Mouse (Mus musculus) liver, adult 2 months (tissue): Measurements from ENCODE around the gene Gng7.

Experiments used
- CTCF ChIP-seq: fragments of 200-500 bp; IDR thresholded peaks from 2 replicates; pipeline ENCODE4 v1.5.1; 2011; ENCODE audit warnings: low read depth, low read length, control low read depth
- POLR2A ChIP-seq: fragments of 200-500 bp; IDR thresholded peaks from 2 replicates; pipeline ENCODE4 v1.6.1; 2011; ENCODE audit warnings: low read length, control low read depth; ENCODE audit not compliant: insufficient read depth; ENCODE audit errors: extremely low read depth

DNA sequence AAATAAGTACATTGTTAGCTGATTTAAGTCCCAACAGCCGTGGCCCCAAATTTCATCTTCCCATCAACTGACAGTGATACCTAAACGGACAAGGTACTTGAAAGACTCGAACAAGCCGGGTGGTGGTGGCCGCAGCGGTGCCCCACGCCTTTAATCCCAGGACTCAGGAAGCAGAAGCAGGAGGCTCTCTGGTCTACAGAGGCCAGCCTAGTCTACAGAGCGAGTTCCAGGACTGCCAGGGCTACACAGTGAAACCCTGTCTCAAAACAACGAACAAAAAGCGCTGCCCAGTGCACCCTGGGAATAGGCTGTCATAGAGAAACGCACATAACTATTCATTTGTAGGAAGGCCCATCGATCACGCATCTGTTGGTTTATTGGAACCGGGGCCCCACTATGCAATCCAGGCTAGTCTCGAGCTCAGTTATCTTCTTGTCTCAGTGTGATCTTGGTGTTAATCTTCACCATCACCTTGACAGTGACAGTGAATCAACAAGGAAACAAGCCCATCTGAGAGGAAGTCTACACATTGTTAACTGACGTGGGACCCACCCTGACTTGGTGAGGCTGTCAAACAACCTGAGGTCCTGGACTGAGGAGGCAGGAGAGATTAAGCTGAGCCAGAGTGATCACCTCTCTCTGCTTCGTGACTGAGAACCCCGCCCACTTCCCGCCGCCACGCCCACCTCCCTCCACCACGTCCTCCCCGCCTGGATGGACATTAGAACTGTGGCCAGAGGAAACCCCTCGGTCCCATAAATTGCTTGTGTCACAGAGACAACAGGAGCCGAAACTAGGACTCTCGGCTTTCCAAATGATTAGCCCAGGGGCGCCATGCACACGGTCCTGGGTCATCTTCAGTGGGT is 14.3 kb downstream of the Gng7 start:
- TF ChIP-seq CTCF (no peak), POLR2A (no peak)
